8 mouse cellular contexts compared by ENCODE assay signal in the genomic region with DNA sequence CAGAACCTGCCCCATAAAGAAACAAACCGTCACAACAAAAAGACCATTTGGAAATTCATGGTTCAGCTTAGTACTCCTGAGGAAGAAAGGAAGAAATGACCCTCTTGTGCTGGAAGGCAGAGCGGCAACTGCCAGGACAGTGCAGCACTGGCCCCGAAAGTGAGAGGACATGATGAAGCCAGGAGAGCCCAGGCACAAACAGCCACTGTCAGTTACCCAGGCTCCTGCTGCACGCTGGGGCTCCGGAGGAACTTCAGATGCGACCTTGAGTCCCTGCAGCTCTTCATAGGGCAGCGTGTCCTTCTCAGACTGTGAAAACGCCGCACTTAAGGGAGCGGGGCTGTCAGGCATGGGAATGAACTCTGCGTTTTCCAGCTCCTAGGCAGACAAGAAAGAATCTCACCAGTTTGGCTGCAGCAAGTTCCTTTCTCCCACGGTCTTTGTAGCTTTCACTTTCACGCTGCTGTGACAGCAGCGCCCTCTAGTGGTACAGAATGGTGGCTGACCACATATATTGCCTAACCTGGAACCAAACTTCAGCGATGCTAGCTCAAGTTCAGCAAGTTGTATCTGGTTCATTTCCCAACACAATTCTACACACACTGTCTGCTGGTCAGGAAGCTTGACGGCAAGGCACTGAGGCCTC. TPM values are rescaled to one million over a fixed set of nuclear protein-coding genes. Genes with fewer than 3 reads are reported as not detected.
A peak's percentile ranks its signal among the peaks of the same experiment; 100 is the strongest.
DNase-seq lines count a peak whose midpoint lies in the region; ATAC-seq and TF ChIP-seq lines count a peak whose summit lies in the region.

No protein-coding gene starts in this region.

- H3K9me3 ChIP-seq in ES-Bruce4 (replicated peaks; ENCODE audit: control insufficient read depth, insufficient read depth, low read length, poor library complexity, severe bottlenecking), result no peaks in the 10 kb centered on the region
- no peaks in the 10 kb centered on the region for H3K9me3 ChIP-seq in forebrain, embryonic 13.5 days (replicated peaks)
- H3K9me3 ChIP-seq in liver, postnatal 0 days (ENCODE audit: low read length), result no peaks in the 10 kb centered on the region
- H3K9me3 ChIP-seq in neural tube, embryonic 14.5 days (ENCODE audit: control insufficient read depth, low read length), result no peaks in the 10 kb centered on the region

- H3K4me2 ChIP-seq in forebrain, embryonic 13.5 days, result no peak overlapping the region
- H3K4me2 ChIP-seq in liver, postnatal 0 days (ENCODE audit: low read depth, low read length), result peak overlapping the region; percentile 49
- no peak overlapping the region for H3K4me2 ChIP-seq in neural tube, embryonic 14.5 days (ENCODE audit: low read depth, low read length)

- peak; percentile 96 for TF ChIP-seq CTCF in ES-Bruce4 (IDR thresholded peaks at IDR 0.05; ENCODE audit: low read depth, low read length)
- peak; percentile 100 for TF ChIP-seq CTCF in liver, postnatal 0 days (IDR thresholded peaks at IDR 0.05; ENCODE audit: low read depth)
- peak; percentile 72; the same call in 1 of the 2 replicates for TF ChIP-seq CTCF in testis, adult 2 months (IDR thresholded peaks at IDR 0.05; ENCODE audit: control insufficient read depth, insufficient read depth, insufficient replicate concordance, low read depth, low read length)

- no peak overlapping the region for H3K4me3 ChIP-seq in ES-Bruce4 (ENCODE audit: low read depth, low read length)
- no peak overlapping the region for H3K4me3 ChIP-seq in forebrain, embryonic 13.5 days
- peak overlapping the region; percentile 9; the same call in 1 of the 2 replicates for H3K4me3 ChIP-seq in liver, postnatal 0 days (ENCODE audit: low read depth, low read length)
- no peak overlapping the region for H3K4me3 ChIP-seq in neural tube, embryonic 14.5 days (ENCODE audit: low read depth, low read length)
- 0 out of 2 replicates have a peak overlapping the region, but pooled peaks have one; percentile 11 for H3K4me3 ChIP-seq in testis, adult 2 months (ENCODE audit: control insufficient read depth, low read depth, low read length)

- H3K4me1 ChIP-seq in ES-Bruce4 (ENCODE audit: control insufficient read depth, insufficient read depth, low read length), result no peaks in the 10 kb centered on the region
- 0 out of 2 replicates have a peak, but pooled peaks cover 3% of the 10 kb centered on the region for H3K4me1 ChIP-seq in forebrain, embryonic 13.5 days
- 0 out of 2 replicates have a peak, but pooled peaks cover 4% of the 10 kb centered on the region for H3K4me1 ChIP-seq in liver, postnatal 0 days (ENCODE audit: insufficient read depth)
- H3K4me1 ChIP-seq in neural tube, embryonic 14.5 days (ENCODE audit: control insufficient read depth, insufficient read depth, low read length), result no peaks in the 10 kb centered on the region
- no peaks in the 10 kb centered on the region for H3K4me1 ChIP-seq in testis, adult 2 months (ENCODE audit: control insufficient read depth, insufficient read depth, low read length)

- intact Hi-C loops in heart, postnatal 10 days (cut with DNase I), result loop anchor here (1.0 kb wide), 3 partner anchors 136 to 213 kb away; no protein-coding TSS in a partner anchor

- peaks cover 7% of the 10 kb centered on the region for H3K36me3 ChIP-seq in ES-Bruce4 (ENCODE audit: control insufficient read depth, insufficient read depth, low read length, poor library complexity, severe bottlenecking)
- peaks cover 96% of the 10 kb centered on the region for H3K36me3 ChIP-seq in forebrain, embryonic 13.5 days (ENCODE audit: poor library complexity, severe bottlenecking)
- H3K36me3 ChIP-seq in liver, postnatal 0 days (replicated peaks; ENCODE audit: insufficient read depth, low read length), result peaks cover 85% of the 10 kb centered on the region
- H3K36me3 ChIP-seq in neural tube, embryonic 14.5 days (ENCODE audit: control insufficient read depth, insufficient read depth, low read length), result peaks cover 74% of the 10 kb centered on the region
- H3K36me3 ChIP-seq in testis, adult 2 months (ENCODE audit: control insufficient read depth, insufficient read depth, low read length), result peaks cover 3% of the 10 kb centered on the region

- no peak overlapping the region for H3K9ac ChIP-seq in ES-Bruce4 (ENCODE audit: low read depth, poor library complexity, severe bottlenecking)
- H3K9ac ChIP-seq in forebrain, embryonic 13.5 days, result no peak overlapping the region
- H3K9ac ChIP-seq in liver, postnatal 0 days (replicated peaks), result no peak overlapping the region
- H3K9ac ChIP-seq in neural tube, embryonic 14.5 days (replicated peaks; ENCODE audit: low read depth, low read length), result no peak overlapping the region

- DNase-seq in c-Kit-positive CD71-negative TER-119-negative erythroid progenitor cells, embryonic 14.5 days (ENCODE audit: low read depth), result peak; percentile 89
- peak; percentile 88 to 91 for DNase-seq in heart, postnatal 10 days
- peak; percentile 94 for DNase-seq in layer of hippocampus, adult 11-12 months (ENCODE audit: low spot score)
- DNase-seq in liver, postnatal 0 days, result peak; percentile 87

- TF ChIP-seq EP300 in ES-Bruce4 (IDR thresholded peaks at IDR 0.05; ENCODE audit: insufficient read depth, low read depth, low read length), result no peak
- no peak for TF ChIP-seq EP300 in liver, postnatal 0 days (IDR thresholded peaks at IDR 0.05; ENCODE audit: low read depth)

- ATAC-seq in forebrain, embryonic 13.5 days, result peak; percentile 59; the same call in 1 of the 2 replicates
- peak; percentile 78 for ATAC-seq in liver, postnatal 0 days
- peak; percentile 68; the same call in 1 of the 2 replicates for ATAC-seq in neural tube, embryonic 14.5 days (ENCODE audit: low read depth)

- no peak overlapping the region for H3K27ac ChIP-seq in ES-Bruce4 (ENCODE audit: insufficient read depth, low read length)
- H3K27ac ChIP-seq in forebrain, embryonic 13.5 days, result no peak overlapping the region
- no peak overlapping the region for H3K27ac ChIP-seq in liver, postnatal 0 days (ENCODE audit: low read depth)
- no peak overlapping the region for H3K27ac ChIP-seq in neural tube, embryonic 14.5 days (ENCODE audit: low read depth, low read length)
- H3K27ac ChIP-seq in testis, adult 2 months (ENCODE audit: control insufficient read depth, insufficient read depth, low read depth, low read length), result peak overlapping the region; percentile 44

- no peaks in the 10 kb centered on the region for H3K27me3 ChIP-seq in ES-Bruce4 (ENCODE audit: control insufficient read depth, insufficient read depth, low read length, poor library complexity, severe bottlenecking)
- H3K27me3 ChIP-seq in forebrain, embryonic 13.5 days, result no peaks in the 10 kb centered on the region
- H3K27me3 ChIP-seq in liver, postnatal 0 days (ENCODE audit: insufficient read depth, low read length), result no peaks in the 10 kb centered on the region
- H3K27me3 ChIP-seq in neural tube, embryonic 14.5 days (ENCODE audit: control insufficient read depth, insufficient read depth, low read length), result no peaks in the 10 kb centered on the region
- no peaks in the 10 kb centered on the region for H3K27me3 ChIP-seq in testis, adult 2 months (ENCODE audit: control insufficient read depth, insufficient read depth, low read length)

- WGBS in forebrain, embryonic 13.5 days, result 51% methylated on average over 16 of the region's 16 CpGs
- 43% methylated on average over 16 of the region's 16 CpGs for WGBS in liver, postnatal 0 days (ENCODE audit: insufficient replicate concordance)
- WGBS in neural tube, embryonic 14.5 days, result 49% methylated on average over 16 of the region's 16 CpGs

- no peak for TF ChIP-seq POLR2A in ES-Bruce4 (IDR thresholded peaks at IDR 0.05; ENCODE audit: insufficient read depth, low read length)
- no peak for TF ChIP-seq POLR2A in testis, adult 2 months (IDR thresholded peaks at IDR 0.05; ENCODE audit: control insufficient read depth, low read depth, low read length)

RNA-seq across cellular contexts. Expression of a gene that starts 17.0 kb away (rescaled TPM):
- 0.84 and 0.88 TPM in 2 replicates for polyA plus RNA-seq in ES-Bruce4 (2011; ENCODE audit: insufficient read depth, insufficient read length, low read depth, missing spikeins)
- polyA plus RNA-seq in forebrain, embryonic 13.5 days (2015; fragmentation: Nextera tagmentation; extraction: Ambion mirVana), result 1.0 and 1.4 TPM in 2 replicates
- 1 to 10 TPM; 1.6 to 1.7 TPM for total RNA-seq in heart, postnatal 10 days (2021)
- polyA plus RNA-seq in liver, postnatal 0 days (2015; fragmentation: Nextera tagmentation; extraction: Ambion mirVana), result 0.12 and 0.22 TPM in 2 replicates
- 1.6 and 1.7 TPM in 2 replicates for polyA plus RNA-seq in neural tube, embryonic 14.5 days (2014; fragmentation: Nextera tagmentation; extraction: Ambion mirVana)
- 11.6 and 13.7 TPM in 2 replicates for polyA plus RNA-seq in testis, adult 2 months (2012; rRNA removed)

RNA-seq across cellular contexts. Expression of a gene that starts 17.1 kb away (rescaled TPM):
- polyA plus RNA-seq in ES-Bruce4 (2011; ENCODE audit: insufficient read depth, insufficient read length, low read depth, missing spikeins), result 47.1 and 53.7 TPM in 2 replicates
- polyA plus RNA-seq in forebrain, embryonic 13.5 days (2015; fragmentation: Nextera tagmentation; extraction: Ambion mirVana), result 69.2 and 75.7 TPM in 2 replicates
- 10 to 100 TPM; 21.3 to 22.9 TPM for total RNA-seq in heart, postnatal 10 days (2021)
- polyA plus RNA-seq in liver, postnatal 0 days (2015; fragmentation: Nextera tagmentation; extraction: Ambion mirVana), result 27.8 and 29.9 TPM in 2 replicates
- 55.7 and 61.2 TPM in 2 replicates for polyA plus RNA-seq in neural tube, embryonic 14.5 days (2014; fragmentation: Nextera tagmentation; extraction: Ambion mirVana)
- 187 and 199 TPM in 2 replicates for polyA plus RNA-seq in testis, adult 2 months (2012; rRNA removed)

RNA-seq across cellular contexts. Expression of a gene that starts 33.8 kb away (rescaled TPM):
- polyA plus RNA-seq in ES-Bruce4 (2011; ENCODE audit: insufficient read depth, insufficient read length, low read depth, missing spikeins), result 42.3 and 43.2 TPM in 2 replicates
- polyA plus RNA-seq in forebrain, embryonic 13.5 days (2015; fragmentation: Nextera tagmentation; extraction: Ambion mirVana), result 13.4 and 15.6 TPM in 2 replicates
- total RNA-seq in heart, postnatal 10 days (2021), result 10 to 100 TPM; 74.2 to 79.1 TPM
- polyA plus RNA-seq in liver, postnatal 0 days (2015; fragmentation: Nextera tagmentation; extraction: Ambion mirVana), result 4.1 and 4.5 TPM in 2 replicates
- 8.9 and 10.0 TPM in 2 replicates for polyA plus RNA-seq in neural tube, embryonic 14.5 days (2014; fragmentation: Nextera tagmentation; extraction: Ambion mirVana)
- 18.2 and 20.3 TPM in 2 replicates for polyA plus RNA-seq in testis, adult 2 months (2012; rRNA removed)

RNA-seq across cellular contexts. Expression of a gene that starts 35.0 kb away (rescaled TPM):
- polyA plus RNA-seq in ES-Bruce4 (2011; ENCODE audit: insufficient read depth, insufficient read length, low read depth, missing spikeins), result 13.1 and 15.7 TPM in 2 replicates
- polyA plus RNA-seq in forebrain, embryonic 13.5 days (2015; fragmentation: Nextera tagmentation; extraction: Ambion mirVana), result 7.5 and 9.8 TPM in 2 replicates
- total RNA-seq in heart, postnatal 10 days (2021), result 1 to 10 TPM; 7.1 to 8.2 TPM
- polyA plus RNA-seq in liver, postnatal 0 days (2015; fragmentation: Nextera tagmentation; extraction: Ambion mirVana), result 1.4 and 1.6 TPM in 2 replicates
- polyA plus RNA-seq in neural tube, embryonic 14.5 days (2014; fragmentation: Nextera tagmentation; extraction: Ambion mirVana), result 11.7 and 11.8 TPM in 2 replicates
- polyA plus RNA-seq in testis, adult 2 months (2012; rRNA removed), result 11.1 and 13.1 TPM in 2 replicates

Comparison
In these comparisons a context has a peak if more than half of its experiments do, and no peak if none do; other contexts are left out.
1. H3K4me3 ChIP-seq: peak in liver, postnatal 0 days (single experiment) and testis, adult 2 months (single experiment); none in ES-Bruce4 (single experiment), forebrain, embryonic 13.5 days (single experiment) and neural tube, embryonic 14.5 days (single experiment).
2. Peak in every context shown above with its lines, with median percentiles within 50 percentile points of each other: CTCF ChIP-seq, DNase-seq and ATAC-seq.